Mouse (Mus musculus): ENCODE data around the gene Ccdc152. TPM values are rescaled to one million over a fixed set of nuclear protein-coding genes. Genes with fewer than 3 reads are reported as not detected.

The Ccdc152 gene
- total RNA-seq (2014; rRNA removed) = 5.3 and 7.3 TPM in 2 replicates
- polyA plus RNA-seq (2012; rRNA removed) = 9.7 and 12.5 TPM in 2 replicates

DNA sequence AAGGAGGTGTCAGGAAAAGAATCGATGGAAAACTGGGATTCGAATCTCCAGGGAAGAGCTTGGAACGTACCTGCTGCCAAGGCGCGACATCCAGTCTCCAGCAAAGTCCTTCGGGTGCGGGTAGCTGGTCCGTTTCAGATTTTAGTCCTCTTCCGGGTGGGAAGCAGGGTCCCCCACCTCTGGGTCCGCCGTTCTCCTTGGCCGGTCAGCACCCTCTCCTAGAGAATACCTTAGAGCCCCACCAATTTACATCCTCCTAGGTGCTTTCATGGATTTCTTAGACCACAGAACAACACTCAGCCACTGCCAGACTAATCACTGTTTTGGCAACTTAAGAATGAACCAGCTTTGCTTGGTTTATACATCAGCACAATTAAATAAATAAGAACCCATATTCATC lies at the start of gene Ccdc152:
Gene Ccdc152 (minus strand): TSS at position 101 of the 400 bp plus-strand sequence.
- TF ChIP-seq POLR2A (IDR thresholded peaks at IDR 0.05; ENCODE audit: extremely low read depth, insufficient read depth, low read length) (no peak), CTCF (IDR thresholded peaks at IDR 0.05; ENCODE audit: low read depth, low read length) (no peak)
- H3K27ac ChIP-seq (replicated peaks; ENCODE audit: insufficient read depth, low read depth, low read length) = no peak within 1 kb of the TSS
- WGBS = 95% methylated on average over 12 of the region's 12 CpGs
- H3K4me3 ChIP-seq (ENCODE audit: insufficient read depth, low read depth, low read length) = no peak within 1 kb of the TSS
- no peaks in the 10 kb centered on the region for H3K79me2 ChIP-seq (ENCODE audit: control insufficient read depth, insufficient read depth, low read length)
- H3K9ac ChIP-seq (ENCODE audit: low read depth, low read length) = no peak within 1 kb of the TSS
- H3K4me1 ChIP-seq (ENCODE audit: control insufficient read depth, insufficient read depth, low read length) = no peaks in the 10 kb centered on the region
- no peak for DNase-seq (ENCODE audit: extremely low read depth, low read depth, low spot score)
- H3K36me3 ChIP-seq (ENCODE audit: control insufficient read depth, insufficient read depth, low read length) = peaks cover 3% of the 10 kb centered on the region
- H3K27me3 ChIP-seq (ENCODE audit: control insufficient read depth, insufficient read depth, low read length) = no peaks in the 10 kb centered on the region

DNA sequence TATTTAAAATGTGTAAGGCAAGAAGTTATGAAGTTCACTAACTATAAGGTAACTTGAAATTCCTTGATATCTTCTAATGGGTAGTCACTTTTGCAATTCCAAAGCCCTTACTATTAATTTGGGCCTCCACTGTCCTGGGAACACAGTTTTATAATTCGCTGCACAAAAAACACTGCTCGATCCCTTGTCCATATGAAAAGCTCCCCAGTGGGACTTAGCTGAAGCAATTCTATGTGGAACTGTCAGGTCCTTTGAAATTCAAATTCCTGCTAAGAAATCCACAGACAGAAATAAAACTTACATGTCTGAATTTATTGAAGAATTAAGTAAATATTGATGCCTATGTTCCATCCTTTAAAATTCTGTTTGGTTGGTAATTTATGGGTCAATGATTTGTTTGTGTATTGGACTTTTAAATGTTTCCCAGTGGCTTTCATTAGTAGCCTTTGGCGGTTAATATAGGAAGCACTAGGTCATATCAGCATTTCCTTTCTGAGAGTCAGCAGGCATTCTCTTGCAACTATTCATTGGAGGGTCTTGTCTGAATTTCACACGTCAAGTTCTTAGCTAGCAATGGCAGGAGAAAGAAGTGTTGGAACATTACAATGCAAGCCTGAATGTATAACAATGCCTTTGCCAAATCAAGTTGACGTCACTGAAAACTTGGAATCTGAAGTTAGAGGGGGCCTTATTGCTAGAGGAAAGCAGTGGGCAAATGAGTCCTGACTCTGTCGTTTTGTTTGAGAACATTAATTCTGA lies 46.2 kb upstream of the Ccdc152 start:
- no peak overlapping the region for H3K27ac ChIP-seq (replicated peaks; ENCODE audit: insufficient read depth, low read depth, low read length)
- H3K4me3 ChIP-seq (ENCODE audit: insufficient read depth, low read depth, low read length) = no peak overlapping the region
- no peak for DNase-seq (ENCODE audit: extremely low read depth, low read depth, low spot score)
- no peaks in the 10 kb centered on the region for H3K27me3 ChIP-seq (ENCODE audit: control insufficient read depth, insufficient read depth, low read length)
- H3K79me2 ChIP-seq (ENCODE audit: control insufficient read depth, insufficient read depth, low read length) = no peaks in the 10 kb centered on the region
- WGBS = 82% methylated on average over 6 of the region's 6 CpGs
- peaks cover 46% of the 10 kb centered on the region for H3K36me3 ChIP-seq (ENCODE audit: control insufficient read depth, insufficient read depth, low read length)
- H3K9ac ChIP-seq (ENCODE audit: low read depth, low read length) = no peak overlapping the region
- TF ChIP-seq POLR2A (IDR thresholded peaks at IDR 0.05; ENCODE audit: extremely low read depth, insufficient read depth, low read length) = no peak
- no peaks in the 10 kb centered on the region for H3K4me1 ChIP-seq (ENCODE audit: control insufficient read depth, insufficient read depth, low read length)

DNA sequence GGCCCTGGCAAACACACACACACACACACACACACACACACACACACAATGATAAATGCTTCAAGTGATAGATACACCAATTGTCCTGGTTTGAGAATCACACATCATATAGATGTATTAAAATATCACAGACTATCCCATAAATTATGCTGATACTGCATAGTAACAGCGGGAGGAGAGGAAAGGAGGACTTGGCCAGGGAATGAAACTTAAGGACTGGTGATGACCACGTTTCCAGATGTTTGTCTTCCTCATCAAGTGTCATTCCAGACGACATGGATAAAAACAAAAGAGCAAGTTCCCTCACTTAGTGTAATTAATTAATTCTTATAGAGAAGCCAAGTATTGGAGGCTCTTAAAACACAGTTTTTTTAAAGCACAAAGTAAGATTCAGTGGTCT lies 43.4 kb upstream of the Ccdc152 start:
- H3K27ac ChIP-seq (replicated peaks; ENCODE audit: insufficient read depth, low read depth, low read length) = no peak overlapping the region
- 76% methylated on average over 3 of the region's 3 CpGs for WGBS
- DNase-seq (ENCODE audit: extremely low read depth, low read depth, low spot score) = no peak
- H3K4me3 ChIP-seq (ENCODE audit: insufficient read depth, low read depth, low read length) = no peak overlapping the region
- peaks cover 9% of the 10 kb centered on the region for H3K4me1 ChIP-seq (ENCODE audit: control insufficient read depth, insufficient read depth, low read length)
- peaks cover 55% of the 10 kb centered on the region for H3K36me3 ChIP-seq (ENCODE audit: control insufficient read depth, insufficient read depth, low read length)
- H3K27me3 ChIP-seq (ENCODE audit: control insufficient read depth, insufficient read depth, low read length) = no peaks in the 10 kb centered on the region
- H3K9ac ChIP-seq (ENCODE audit: low read depth, low read length) = no peak overlapping the region
- no peaks in the 10 kb centered on the region for H3K79me2 ChIP-seq (ENCODE audit: control insufficient read depth, insufficient read depth, low read length)
- TF ChIP-seq CTCF (IDR thresholded peaks at IDR 0.05; ENCODE audit: low read depth, low read length) (no peak), POLR2A (IDR thresholded peaks at IDR 0.05; ENCODE audit: extremely low read depth, insufficient read depth, low read length) (no peak)

DNA sequence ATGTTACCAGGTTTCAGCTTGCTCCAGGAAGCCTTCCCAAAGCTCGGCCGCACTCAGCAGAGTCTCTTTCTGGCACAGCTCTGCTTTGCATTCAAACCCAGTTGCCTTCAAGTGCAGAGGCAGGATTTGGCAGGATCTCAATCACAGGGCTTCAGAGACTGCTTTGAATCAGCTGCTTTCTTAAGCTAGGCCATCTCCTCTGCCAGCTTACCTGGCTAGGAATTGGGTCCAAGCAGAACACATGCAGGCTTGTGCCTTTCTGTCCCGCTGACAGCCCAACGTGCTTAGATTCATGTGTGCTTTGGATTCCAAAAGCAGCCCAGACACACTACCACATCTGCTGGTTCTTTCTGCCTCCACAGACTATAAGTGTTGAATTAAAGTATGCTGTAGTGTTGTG lies 41.2 kb upstream of the Ccdc152 start:
- H3K27ac ChIP-seq (replicated peaks; ENCODE audit: insufficient read depth, low read depth, low read length) = no peak overlapping the region
- no peak overlapping the region for H3K4me3 ChIP-seq (ENCODE audit: insufficient read depth, low read depth, low read length)
- TF ChIP-seq POLR2A (IDR thresholded peaks at IDR 0.05; ENCODE audit: extremely low read depth, insufficient read depth, low read length) (no peak), CTCF (IDR thresholded peaks at IDR 0.05; ENCODE audit: low read depth, low read length) (no peak)
- no peak overlapping the region for H3K9ac ChIP-seq (ENCODE audit: low read depth, low read length)
- no peaks in the 10 kb centered on the region for H3K79me2 ChIP-seq (ENCODE audit: control insufficient read depth, insufficient read depth, low read length)
- WGBS = 80% methylated on average over 4 of the region's 4 CpGs
- peaks cover 12% of the 10 kb centered on the region for H3K4me1 ChIP-seq (ENCODE audit: control insufficient read depth, insufficient read depth, low read length)
- peaks cover 68% of the 10 kb centered on the region for H3K36me3 ChIP-seq (ENCODE audit: control insufficient read depth, insufficient read depth, low read length)
- DNase-seq (ENCODE audit: extremely low read depth, low read depth, low spot score) = no peak
- H3K27me3 ChIP-seq (ENCODE audit: control insufficient read depth, insufficient read depth, low read length) = no peaks in the 10 kb centered on the region

DNA sequence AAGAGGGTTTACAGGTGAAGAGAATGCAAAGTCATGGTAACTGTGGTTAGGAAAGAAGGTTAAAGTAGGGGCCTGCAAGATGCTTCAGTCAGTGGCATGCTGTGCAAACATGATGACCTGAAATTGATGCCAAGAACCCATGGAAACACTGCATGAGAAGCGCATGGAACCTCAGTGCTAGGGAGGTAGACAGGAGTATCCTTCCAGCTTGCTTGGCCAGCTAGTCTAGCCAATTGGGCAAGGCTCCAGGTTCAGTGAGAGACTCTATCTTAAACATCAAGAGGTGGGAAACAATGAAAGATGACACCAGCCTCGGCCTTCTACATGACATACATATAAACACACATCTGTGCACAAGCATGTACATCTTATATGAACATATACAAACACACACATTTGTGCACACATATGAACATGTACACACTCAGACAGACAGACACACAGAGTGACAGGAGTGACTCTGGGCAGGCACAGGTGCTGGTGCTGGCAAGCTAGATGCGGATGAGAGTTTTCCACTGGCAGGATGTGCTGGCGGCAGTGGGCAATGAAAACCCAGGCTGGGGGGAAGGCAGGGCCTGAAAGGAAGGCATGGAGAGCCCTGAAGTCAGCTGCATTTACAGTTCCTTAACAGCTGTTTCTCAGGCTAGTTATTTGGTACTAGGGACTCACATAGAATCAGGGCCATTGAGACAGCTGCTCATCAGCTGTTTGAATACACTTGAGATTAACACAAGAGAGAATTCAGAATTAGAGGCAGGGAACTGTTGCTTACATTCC lies 38.7 kb upstream of the Ccdc152 start:
- Histone ChIP-seq H3K27ac (replicated peaks; ENCODE audit: insufficient read depth, low read depth, low read length) (no peak overlapping the region), H3K36me3 (ENCODE audit: control insufficient read depth, insufficient read depth, low read length) (peaks cover 76% of the 10 kb centered on the region), H3K4me1 (ENCODE audit: control insufficient read depth, insufficient read depth, low read length) (peaks cover 12% of the 10 kb centered on the region), H3K27me3 (ENCODE audit: control insufficient read depth, insufficient read depth, low read length) (no peaks in the 10 kb centered on the region), H3K4me3 (ENCODE audit: insufficient read depth, low read depth, low read length) (no peak overlapping the region), H3K9ac (ENCODE audit: low read depth, low read length) (no peak overlapping the region), H3K79me2 (ENCODE audit: control insufficient read depth, insufficient read depth, low read length) (no peaks in the 10 kb centered on the region)
- DNase-seq (ENCODE audit: extremely low read depth, low read depth, low spot score) = peak; percentile 69
- no peak for TF ChIP-seq POLR2A (IDR thresholded peaks at IDR 0.05; ENCODE audit: extremely low read depth, insufficient read depth, low read length)
- TF ChIP-seq CTCF (IDR thresholded peaks at IDR 0.05; ENCODE audit: low read depth, low read length) = no peak
- 61% methylated on average over 4 of the region's 4 CpGs for WGBS
